Mouse (Mus musculus) retina, postnatal 7 days (tissue): ENCODE measurements around the gene Olfr9.
"Not testable (repeated sequence)": the region's sequence is repeated elsewhere in the genome, so short reads cannot be mapped to it uniquely, and the experiment has no call there.

Source experiments
- DNase-seq: peaks from one replicate; pipeline ENCODE4 v3.0.0-alpha.2; 2012; ENCODE audit warnings: low read depth, low spot score

Gene Olfr9

DNA sequence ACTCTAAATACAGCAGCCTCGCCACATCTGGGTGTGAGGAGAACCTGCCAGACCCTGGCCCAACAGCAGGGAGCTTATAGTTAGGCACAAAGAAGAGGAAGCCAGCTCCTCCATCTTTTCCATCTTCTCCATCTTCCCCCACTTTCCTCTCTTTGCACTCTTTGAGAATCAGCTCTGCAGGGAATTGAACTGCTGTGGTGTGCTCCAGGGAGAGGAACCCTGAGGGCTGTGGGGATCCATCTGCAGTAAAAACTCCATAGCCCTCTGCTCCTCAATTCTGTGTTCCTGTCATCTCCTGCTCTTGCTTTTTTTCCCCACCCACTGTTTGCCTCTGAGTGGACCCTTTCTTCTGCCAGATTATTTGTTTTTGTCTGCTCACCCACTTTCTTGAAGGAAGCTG, at the start of gene Olfr9:
Gene Olfr9, plus strand, starts transcription at position 301 of the 400 bp plus-strand sequence.
- not testable (repeated sequence) for DNase-seq

DNA sequence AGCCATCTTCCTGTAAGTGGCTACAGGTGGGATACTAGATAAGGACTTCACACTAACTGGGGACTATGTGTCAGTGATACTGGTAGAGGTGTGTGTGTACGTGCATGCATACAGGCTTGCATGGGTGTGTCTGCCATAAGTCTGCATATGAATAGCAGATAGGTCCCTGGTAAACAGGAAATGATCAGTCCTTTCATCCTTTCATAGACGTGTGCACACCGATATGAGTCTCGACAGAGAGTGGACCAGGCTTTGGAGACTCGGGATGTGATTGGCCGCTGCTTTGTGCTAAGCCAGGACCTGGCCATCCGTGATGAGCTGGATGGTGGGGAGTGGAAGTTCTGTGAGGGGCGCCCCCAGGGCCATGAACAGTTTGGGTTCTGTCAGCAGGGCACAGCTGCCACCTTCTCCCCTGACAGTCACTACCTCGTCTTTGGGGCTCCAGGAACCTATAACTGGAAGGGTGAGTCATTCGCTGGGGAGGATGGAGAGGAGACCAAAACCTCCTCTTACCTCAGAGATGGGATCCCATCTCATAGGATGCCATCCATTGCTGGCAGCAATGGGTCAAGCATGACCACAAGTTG, 48.7 kb upstream of the Olfr9 start:
- DNase-seq = no peak

DNA sequence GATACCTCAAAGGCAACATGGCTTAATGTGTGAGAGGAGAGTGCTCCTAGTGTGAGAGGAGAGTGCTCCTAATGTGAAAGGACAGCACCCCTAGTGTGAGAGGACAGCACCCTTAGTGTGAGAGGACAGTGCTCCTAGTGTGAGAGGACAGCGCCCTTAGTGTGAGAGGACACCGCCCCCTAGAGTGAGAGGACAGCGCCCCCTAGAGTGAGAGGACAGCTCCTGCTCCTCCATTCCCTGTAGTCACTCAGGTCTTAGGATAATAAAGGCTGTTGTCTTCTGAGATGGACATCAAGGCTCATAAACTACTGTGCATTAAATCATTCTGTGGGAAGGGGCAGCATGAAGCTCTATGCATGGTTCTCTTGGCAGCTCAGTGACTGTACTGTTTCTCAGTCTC, 43.6 kb upstream of the Olfr9 start:
- no peak for DNase-seq

DNA sequence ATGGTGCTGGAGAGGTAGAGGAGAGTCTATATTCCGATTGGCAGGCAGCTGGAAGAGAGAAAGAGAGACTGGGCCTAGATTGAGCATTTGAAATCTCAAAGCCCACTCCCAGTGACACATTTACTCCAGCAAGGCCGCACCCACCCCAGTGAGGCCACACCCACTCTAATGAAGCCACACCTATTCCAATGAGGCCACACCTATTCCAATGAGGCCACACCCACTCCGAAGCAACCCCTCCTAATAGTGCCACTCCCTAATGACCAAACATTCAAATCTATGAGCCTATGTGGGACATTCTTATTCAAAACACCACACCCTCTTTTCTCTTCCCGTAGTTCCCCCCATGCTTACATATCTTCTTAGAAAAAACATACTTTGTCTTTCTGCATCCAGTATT, 41.7 kb upstream of the Olfr9 start:
- DNase-seq = no peak

DNA sequence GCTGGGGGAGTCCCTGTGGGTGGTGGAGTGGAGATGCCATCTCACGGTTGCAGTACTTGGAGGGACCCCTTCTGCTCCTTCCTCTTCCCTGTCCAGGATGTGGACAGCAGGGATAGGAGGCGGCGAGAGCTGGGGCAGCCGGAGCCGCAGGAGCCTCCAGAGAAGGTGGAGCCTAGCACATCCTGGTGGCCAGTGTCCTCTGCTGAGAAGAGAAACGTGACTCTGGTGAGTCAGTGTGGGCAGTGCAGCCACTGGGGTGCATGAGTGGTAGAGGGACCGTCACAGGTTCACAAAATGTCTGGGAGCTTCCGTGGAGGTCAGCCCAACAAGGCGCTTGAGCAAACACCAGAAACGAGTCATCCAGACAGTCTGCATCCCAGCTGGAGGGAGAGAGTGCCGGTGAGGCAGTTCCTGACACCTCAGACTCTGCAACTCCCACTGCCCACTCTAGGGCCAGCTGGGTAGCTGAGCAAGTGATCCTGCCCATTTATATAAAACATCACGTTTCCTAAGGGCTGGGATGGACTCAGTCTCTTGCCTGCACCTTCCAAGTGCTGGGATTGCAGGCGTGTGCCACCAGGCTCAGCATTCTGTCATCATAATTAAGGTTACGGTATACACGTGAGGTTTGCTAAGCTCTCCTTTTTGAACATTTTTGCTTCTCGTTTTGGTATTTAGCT, 38.9 kb upstream of the Olfr9 start:
- no peak for DNase-seq

DNA sequence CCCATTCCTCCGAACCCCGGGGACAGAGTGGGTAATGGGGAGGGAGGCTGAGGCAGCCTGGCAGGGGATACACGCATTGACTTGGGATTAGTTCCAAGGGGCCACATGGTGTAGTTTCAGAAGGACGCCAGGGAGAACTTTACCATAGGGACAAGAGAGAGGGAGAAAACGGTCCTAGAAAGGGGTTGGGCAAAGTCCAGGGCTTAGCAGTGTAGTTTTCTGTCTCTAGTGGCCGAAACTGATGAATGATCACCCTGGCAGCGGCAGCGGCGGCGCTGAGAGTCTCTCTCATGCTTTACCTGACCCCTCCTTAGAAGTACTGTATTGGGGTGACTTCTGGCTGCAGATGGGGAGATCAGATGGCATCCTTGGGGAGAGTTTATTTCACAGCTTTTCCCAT, 30.9 kb upstream of the Olfr9 start:
- no peak for DNase-seq

DNA sequence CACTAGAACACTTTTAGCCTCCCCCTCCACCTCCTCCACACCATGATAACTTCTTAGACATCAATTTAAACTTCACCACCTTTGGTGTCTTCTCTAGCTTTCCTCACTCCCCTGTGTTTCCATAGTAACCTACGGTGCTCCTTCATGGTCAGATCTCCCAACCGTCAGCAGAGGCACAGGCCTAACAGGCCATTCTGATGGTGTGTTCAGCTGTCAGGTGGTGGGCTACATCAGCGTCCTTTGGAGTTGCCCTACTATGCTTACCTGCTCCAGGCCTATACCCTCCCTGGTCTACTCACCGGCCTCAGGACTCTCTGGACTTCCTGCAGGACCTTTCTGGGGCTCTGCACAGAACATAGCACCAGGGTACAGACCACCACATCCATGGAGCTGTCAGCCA, 29.1 kb upstream of the Olfr9 start:
- DNase-seq = no peak

DNA sequence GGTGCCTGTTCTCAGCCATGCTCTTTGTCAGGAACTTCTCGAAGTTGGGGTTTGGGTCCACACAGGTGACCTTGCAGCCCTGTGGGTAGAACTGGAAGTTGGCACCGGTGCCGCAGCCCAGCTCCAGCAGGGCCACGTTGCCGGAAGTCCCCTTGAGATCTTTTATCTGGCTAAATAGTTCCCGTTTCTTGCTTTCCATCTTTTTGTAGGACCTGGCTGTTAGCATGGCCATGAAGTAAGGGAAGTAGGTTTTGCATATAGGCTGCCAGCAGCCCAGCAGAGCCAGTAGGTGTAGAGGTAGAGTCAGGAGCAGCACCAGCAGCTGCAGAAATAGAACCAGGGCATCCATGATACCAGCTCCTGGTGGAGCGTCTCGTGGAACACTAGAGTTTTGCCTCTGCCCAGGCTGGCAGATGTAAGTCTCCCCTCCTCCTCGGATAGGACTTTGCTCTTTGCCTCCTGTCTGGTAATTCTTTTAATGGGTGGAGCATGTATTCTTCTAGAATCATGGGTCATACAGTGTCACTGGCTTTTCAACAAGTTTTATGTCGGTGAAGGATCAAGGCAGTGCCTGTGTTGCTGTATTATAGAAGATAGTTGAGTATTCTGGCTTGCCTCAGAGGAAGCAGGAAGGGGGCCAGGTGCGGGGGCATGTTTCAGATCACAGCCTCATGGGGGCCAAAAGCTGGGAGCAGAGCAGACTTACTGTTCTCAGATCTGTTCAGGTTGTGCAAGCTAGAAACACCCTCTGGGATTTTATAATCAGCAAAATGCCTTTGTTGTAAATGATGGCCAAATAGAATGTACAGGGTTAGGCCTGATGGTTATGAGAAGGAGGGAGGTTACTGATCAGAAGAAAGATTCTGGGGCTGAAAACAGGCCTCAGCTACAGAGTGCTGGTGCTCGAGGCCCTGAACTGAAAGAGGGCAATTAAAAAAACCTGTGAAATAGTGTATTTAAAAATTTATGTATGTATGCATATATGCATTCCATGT, 28.3 kb upstream of the Olfr9 start, which contains the start of gene Mettl7b:
Gene Mettl7b, minus strand, starts transcription at position 399 of the 995 bp plus-strand sequence.
- DNase-seq = no peak

DNA sequence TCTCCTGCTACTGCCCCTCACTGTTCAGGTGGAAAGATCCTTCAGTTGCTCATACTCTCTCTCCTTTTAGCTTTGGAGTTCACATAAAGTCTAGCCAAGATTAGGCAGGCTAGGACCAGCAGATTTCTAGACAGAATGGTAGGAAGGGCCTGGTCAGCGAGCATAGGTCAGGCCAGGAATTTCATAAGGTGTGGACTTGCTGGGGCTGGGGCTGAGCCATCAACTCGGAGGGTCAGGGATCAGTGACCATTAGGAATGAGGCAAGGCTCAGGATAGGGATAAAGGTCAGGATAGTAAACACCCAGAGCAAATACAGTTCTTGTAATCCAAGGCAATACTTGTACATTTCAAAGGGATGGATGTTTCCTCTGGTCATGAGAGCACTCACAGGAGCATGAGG, 24.3 kb upstream of the Olfr9 start:
- no peak for DNase-seq

DNA sequence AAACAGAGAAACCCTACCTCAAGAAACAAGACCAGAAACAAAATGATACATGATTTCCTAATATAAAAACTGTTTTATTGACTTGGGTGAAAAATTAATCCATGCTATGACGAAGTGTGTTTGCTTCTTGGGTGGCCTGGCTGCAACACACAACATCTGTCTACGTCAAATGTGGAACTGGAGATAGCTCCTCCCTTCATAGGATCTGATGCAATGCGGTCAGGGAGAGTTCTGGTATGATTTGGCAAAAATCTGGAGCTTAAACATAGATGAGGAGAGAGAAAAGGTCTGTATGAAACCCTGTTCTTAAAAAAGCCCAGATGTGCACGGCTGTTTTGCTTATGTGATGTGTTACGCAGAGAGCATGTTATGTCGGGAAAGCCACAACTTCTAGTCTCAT, 23.4 kb upstream of the Olfr9 start:
- no peak for DNase-seq

DNA sequence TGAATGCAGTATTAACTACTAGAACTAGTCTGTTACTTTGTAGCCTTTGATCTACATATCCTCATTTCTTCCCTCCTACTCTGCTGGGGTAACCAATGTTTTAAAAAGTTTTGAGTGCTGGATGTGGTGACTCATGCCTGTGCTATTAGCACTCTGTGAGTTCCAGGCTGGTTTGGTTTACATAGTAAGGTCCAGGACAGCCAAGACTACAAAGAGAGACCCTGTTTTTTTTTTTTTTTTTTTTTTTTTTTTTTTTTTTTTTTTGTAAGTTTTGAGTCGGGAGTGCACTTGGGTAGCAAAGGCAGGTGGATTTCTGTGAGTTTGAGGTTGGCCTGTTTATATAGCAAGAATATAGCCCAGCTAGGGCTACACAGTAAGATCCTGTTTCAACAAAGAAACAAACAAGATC, 20.9 kb upstream of the Olfr9 start:
- DNase-seq = no peak

DNA sequence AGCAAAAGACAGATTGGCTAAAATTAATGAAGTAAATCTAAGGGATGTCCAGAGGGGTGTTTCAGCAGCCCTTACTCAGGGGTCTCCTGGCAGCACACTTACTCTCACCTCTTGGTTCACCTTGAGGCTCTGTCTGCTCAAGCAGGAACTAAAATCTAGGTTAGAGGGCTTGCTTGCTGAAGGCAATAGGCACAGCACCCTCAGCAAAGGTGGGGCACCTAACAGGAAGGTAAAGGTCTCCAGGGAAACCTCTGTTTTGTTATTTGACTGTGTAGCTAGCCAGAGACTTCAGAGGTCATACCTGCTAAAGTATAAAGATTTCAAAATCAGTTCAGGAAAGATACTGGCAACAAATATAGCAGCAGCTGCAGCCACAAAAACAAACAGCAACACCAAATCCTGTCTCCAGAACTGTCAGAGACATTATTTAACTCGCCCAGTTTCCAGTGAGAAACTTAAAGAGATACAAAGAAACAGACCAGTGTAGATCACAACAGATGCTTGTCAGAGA, 18.4 kb upstream of the Olfr9 start:
- DNase-seq = no peak

DNA sequence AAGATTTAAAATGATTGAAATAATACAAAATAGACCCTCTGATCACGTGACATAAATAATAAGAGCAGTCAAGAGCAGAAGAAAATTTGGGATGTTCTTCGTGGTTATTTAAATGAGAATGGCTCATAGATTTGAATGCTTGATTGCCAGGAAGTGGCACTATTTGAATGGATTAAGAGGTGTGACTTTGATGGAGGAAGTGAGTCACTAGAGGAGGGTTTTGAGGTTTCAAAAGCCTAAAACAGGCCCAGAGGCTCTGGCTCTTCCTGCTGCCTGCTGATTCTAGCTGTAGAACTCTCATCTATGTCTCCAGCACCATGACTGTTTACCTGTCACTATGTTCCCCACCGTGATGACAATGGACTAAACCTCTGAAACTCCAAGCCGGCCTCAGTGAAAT, 16.4 kb upstream of the Olfr9 start:
- DNase-seq = no peak

DNA sequence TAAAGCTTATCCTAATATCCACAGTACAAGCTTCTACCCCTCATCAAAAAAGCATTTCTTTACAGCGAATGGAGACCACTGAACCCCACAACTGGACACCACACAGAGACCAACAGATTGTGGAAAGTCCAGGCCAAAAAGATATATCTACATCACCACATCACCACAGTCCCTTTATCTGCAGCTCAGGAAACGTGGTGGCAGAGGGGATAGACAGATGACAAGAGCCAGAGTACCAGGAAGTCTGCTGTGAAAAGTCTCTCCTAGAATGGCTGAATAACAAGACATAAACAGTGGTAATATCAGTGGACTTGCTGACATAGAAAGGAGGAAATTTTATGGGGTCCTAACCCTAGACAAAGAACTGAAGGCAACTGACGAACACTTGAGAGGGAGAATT, 12.8 kb upstream of the Olfr9 start:
- DNase-seq = no peak

DNA sequence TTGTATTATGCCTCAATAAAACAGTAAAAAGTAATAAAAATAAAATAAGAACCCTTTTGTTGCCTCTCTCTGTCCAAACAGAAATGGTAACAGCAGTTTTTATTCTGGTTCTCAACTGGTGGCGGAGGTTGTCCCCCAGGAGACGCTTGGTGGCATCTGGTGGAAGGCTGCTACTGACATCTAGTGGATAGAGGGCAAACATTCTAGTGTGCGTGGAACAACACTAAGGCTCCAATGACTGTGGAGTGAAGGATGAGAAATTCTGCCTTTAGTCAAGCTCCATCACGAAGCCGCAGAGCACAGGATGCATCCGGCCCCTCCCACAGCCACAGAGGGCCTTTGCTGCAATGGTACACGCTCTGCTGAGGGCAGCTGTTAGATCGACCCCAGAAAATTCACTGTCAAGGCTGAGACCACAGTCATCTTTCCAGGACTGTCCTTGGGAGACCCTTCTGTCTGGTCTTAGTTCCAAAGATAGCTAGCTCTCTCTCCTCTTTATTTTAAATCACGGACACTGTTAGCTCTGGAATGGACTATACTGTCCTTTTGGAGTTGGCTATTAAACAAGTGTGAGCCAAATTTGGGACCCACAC, 11.6 kb upstream of the Olfr9 start:
- peak; percentile 46 for DNase-seq

DNA sequence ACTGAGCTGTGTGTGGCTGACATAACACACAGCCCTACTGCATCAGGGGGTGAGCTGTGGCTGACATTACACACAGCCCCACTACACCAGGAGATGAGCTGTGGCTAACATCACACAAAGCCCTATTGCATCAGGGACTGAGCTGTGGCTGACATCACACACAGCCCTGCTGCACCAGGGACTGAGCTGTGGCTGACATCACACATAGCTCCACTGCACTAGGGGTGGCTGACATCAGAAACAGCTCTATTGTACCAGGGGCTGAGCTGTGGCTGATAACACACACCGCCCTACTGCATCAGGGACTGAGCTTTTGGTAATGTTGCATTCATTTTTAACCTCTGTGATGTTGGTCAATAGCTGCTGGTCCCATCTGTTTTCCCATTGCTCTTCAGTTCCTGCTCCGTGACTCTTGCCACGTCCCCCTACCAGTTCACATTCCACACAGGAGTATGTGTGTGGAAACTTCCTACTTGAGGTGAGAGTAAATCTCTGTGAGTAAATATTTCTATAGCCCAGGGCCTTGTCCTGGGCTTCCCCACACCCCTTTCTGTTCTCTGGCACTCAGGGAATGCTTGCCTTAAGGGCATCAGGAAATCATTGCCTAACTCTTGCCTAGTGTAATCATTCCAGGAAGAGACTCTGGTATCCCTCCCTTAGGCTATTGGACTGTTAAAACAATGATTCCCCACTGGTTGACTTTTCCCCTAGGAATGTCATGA, 8.4 kb upstream of the Olfr9 start:
- no peak for DNase-seq

DNA sequence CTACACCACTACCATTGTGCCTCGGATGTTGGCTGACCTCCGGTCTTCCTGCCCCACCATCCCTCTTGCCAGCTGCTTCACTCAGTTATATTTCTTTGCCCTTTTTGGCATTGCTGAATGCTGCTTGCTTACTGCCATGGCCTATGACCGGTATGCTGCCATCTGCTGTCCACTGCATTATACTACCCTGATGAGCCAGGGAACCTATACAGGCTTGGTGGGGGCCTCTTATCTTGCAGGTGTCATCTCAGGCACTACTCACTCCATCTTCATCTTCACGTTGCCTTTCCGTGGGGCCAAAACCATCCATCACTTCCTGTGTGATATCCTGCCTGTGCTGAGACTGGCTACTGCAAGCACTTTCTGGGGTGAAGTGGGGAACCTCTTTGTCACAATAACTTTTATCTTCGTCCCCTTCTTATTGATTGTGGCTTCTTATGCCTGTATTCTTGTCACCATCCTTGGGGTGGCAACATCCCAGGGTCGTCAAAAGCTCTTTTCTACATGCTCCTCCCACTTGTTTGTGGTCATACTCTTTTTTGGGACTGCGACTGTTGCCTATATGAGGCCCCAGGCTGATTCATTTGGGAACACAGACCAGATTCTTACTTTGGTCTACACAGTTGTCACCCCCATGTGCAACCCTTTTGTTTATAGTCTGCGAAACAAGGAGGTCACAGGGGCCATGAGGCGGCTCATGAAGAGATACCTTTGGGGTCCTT, 1.1 kb downstream of the Olfr9 start:
- not testable (repeated sequence) for DNase-seq

DNA sequence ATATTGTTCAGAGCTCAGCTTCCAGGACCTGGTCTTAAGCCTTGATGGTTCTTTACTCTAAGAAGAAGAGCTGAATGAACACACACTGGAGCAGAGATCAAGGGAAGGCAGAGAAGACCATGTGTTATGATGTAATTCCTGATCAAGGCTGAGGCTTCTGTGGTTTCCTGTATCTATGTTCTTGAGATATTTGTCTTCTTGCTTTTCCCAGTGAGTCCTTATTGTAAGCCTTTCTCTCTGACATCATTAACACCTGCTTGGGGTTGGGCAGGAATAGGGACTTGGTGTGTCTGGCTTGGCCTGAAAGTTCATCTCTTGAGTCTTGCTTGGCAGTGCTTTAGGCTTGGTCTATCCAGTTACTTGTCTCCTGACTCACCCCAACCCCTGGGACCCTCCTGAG, 1.8 kb downstream of the Olfr9 start:
- no peak for DNase-seq

DNA sequence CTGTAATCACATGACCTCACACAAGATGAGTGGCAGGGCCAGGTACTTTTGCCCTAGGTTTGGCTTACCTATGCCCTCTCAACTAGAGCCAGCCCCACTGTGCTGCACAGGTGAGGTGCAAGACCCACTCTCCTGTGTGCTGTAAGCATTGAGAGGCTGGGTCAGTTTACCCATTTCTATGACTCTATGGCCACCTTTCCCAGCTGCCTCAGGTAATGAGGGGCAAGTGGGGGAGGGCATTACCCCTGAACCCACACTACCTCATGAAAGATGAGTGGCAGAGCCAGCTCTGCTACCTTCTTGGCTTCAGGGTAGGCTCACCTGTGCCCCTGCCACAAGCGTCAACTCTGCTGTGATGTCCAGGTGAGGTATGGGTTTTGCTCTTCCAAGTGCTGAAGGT, 6.6 kb downstream of the Olfr9 start:
- DNase-seq = no peak

DNA sequence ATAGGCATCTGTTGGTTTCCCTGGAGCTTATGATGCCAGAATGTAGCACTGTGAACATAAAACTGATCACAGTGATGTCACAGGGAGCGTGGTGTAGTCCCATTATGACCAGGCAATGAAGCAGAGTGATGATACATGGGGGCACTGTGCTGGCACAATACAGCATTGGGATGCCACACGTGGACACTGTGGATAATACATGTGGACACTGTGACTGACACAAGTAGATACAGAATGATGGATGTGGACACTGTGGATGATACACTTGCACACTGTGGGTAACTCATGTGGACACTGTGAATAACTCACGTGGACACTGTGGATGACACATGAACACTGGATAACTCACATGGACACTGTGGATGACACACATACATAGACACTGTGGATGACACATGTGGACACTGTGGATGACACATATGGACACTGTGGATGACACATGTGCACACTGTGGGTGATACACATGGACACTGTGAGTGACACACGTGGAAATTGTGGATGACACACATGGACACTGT, 7.4 kb downstream of the Olfr9 start:
- no peak for DNase-seq
